Mouse (Mus musculus): ENCODE data around the gene Palmd.

DNA sequence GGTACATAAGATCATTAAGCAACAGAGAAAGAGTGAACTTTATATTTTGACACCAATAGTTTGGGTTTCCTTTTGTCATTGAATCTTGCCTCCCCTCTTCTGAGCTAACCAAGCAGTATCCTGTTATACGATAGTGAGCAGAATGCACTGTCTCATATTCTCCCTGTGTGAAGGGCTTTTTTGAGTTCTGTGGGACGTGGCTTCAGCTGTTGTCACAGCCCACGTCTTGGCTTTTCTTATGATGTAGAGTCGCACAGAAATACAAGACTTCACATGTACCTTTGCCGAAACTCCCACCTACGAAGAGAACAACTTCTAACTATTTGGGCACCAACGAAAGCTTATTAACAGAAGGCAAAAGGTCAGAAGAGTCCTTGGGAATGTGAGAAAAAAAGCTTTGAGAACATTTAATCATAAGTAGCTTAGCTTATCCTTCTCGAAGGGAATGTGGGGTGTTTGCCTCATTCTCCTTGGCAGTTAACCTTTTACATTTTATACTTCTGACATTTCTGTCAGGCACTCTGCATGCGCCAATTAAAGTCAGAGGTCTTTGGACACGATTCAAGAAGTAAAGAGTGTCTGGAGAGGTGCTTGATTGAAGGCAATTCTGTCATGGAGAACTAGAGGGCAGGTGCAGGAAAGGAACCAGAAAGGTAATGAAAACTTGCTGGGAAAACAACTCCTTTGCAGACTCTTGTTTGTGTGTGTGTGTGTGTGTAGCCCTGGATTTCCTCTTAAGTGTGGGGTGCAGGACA is 27.8 kb downstream of the Palmd start:
- TF ChIP-seq POLR2A (IDR thresholded peaks at IDR 0.05; ENCODE audit: borderline replicate concordance, extremely low read depth, insufficient read depth, insufficient read length, poor library complexity, severe bottlenecking) (no peak), CTCF (IDR thresholded peaks at IDR 0.05; ENCODE audit: borderline replicate concordance, extremely low read depth, insufficient read depth, insufficient read length) (no peak)
